Mouse (Mus musculus) CD8-positive naive resting alpha-beta T cell, adult 2 months (primary cell): Measurements from ENCODE around the gene Ccdc82.

ENCODE experiments used
- DNase-seq, 2 experiments: peaks; one replicate each; pipeline ENCODE4 v3.0.0; 2022; ENCODE audit warnings: low read depth in 2 of 2, low spot score in 2 of 2

Gene Ccdc82

DNA sequence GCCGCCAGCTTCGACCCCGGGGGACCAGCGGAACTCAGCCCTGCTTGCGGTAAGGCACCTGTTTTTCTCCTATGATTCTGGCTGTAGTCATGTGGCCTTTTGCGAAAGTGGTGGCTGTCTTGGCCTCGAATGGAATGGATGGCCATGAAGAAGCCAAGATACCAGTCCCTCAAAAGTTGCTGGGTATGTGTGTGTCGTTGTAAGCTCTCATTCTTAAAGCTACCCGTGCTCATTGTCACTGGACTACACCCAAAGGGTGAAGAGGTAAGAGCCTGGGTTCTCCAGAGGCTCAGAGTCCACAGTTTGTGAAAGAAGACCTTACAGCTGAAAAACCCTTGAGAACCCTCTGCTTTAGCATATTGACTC lies 51.7 kb downstream of the Ccdc82 start:
- no peak for DNase-seq

DNA sequence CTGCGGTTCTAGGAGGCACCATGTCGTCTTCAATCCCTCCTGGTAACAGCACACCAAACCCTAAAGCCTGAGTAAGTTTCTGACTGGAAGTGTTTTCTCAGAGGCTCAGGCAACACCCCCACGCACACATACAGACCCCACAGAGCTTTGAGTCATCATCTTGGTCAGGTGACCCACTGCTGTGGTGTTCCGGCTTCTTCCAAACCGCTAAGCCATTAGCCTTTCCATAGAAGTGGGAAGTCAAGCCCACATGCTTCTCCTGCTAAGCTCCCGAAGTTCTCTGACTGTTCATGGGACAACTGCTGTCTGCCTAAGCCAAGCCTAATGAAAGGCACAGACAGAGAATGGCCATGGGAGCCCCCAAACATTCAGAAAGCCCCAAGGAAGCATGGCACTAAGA lies 52.4 kb downstream of the Ccdc82 start:
- DNase-seq, result peak in 1 of 2 experiments; percentile 35

DNA sequence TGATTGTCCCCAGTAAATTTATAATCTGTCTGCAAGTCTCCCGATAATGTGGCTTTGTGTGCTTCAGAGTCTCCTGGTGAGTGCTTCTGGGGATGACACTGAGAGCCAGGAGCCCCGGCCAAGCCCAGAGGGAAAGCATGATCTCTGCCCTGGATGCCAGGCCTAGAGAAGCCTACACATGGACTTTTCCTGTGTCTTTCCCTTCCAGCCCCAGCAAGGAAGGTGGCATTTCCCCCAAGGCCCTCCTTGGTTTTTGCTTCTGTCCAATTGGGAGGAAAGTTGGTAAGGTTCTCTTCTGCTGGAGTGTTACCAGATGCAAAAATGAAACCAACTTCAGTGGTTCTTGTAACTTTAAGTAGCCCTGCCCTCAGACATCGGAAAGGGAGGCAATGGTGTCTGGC lies 53.3 kb downstream of the Ccdc82 start:
- peak in 1 of 2 experiments; percentile 16 for DNase-seq

- DNase-seq, result no peak
These were observed 54.4 kb downstream of the Ccdc82 start for GRCm38 (mm10) chr9:13300891-13301782.

- no peak for DNase-seq
These were observed 55.5 kb downstream of the Ccdc82 start for GRCm38 (mm10) chr9:13302183-13302825.

DNA sequence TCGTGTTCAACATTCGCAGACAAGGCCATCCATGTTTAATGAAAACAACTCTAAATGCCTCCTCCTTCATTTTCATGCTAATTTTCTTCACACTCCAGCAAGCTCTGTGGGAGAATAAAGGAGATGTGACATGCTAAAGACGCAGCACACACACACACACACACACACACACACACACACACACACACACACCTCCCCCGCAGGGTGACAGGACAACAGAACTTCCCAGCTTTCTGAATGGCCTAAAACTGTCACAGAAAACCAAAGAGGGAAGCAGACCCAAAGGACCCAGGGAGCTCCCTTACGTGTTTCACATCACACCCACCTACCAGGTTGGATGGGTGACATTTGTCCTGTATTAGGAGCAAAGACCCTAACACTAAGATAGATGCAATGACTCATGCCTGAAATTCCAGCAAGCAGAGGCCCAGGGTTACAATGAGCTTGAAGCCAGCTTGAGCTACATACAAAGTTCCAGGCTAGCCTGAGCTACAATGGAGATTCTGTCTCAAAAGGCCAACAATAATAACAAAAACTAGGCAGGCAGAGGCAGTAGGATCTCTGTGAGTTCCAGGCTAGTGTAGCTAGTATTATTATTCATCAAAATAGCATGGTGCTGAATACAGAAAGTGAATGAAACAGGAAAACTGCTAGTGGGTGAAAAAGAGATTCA lies 56.5 kb downstream of the Ccdc82 start:
- DNase-seq, result no peak

DNA sequence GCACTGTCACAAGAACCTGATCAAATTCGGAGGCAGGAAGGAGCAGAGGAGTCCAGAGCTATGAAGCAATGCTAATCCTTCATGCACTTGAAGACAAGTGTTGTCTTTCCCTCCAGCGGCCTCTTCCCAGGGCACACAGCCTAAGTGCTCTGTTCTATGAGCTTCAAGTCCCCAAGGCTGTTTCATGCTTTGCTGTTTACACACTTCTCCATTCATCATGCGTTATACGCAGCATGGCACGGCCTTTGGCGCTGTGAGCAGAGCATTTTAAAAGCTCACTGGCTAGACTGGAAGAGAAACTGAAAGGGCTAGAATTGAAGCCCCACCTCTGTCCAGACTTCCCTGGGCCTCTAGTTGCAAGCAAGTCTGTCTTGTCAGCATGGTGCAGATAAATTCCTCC lies 57.2 kb downstream of the Ccdc82 start:
- no peak for DNase-seq

DNA sequence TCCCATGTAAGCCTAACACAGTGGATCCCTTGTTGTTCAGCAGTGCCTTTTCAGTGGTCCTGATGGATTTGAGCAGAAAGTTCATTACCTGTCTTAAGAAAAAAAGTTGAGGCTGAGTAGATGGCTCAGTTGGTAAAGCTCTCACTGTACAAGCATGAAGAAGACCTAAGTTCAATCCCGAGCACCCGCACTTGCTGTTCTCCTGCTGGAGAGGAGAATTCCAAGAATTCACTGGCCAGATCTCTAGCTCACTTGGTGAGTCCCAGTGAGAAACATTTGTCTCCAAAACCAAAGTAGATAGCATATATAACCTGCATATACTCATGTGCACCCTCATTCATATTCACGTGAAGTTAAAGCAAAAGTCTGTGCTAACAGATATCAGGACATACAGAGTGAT lies 59.7 kb downstream of the Ccdc82 start:
- no peak for DNase-seq

DNA sequence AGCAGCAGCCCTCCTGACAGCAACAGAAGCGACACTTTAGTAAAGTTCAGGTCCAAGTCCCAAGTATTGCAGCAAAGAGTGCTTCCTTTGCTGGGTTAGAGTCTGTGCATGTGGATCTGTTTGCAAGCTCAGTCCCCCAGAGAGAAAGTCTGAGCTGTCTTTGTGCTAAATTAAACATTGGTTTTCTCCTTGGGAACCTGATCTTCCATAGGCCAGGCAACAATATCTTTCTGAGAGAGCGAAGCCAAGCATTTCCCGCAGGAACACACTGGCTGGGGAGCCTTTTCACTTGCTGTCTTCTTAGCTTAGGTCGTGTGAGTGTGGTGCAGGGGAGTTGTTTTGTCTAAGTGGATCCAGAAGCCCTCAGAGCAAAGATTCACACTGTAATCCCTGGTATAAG lies 60.5 kb downstream of the Ccdc82 start:
- DNase-seq, result no peak

- no peak for DNase-seq
These were observed 62.0 kb downstream of the Ccdc82 start for GRCm38 (mm10) chr9:13308718-13309117.

GRCm38 (mm10) chr9:13309807-13310206 lies 63.1 kb downstream of the Ccdc82 start:
- no peak for DNase-seq

GRCm38 (mm10) chr9:13310236-13310635 lies 63.5 kb downstream of the Ccdc82 start:
- no peak for DNase-seq

- DNase-seq, result no peak
These were observed 64.3 kb downstream of the Ccdc82 start for GRCm38 (mm10) chr9:13311094-13311493.

DNA sequence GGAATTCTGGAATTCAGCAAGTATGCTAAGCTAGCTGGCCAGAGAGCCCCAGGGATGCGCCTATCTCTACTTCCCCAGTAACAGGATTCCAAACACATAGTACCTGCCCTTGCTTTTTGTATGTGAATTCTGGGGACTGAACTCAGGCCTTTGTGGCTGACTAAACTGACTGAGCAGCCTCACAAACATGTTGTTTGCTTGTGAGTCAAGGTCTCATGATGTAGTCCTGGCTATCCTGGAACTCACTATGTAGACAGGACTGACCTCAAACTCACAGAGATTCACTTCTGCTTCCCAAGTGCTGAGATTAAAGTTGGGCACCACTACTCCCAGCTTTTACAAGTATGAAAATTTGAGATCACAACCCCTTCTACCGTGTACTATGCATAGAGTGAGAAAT lies 67.2 kb downstream of the Ccdc82 start:
- no peak for DNase-seq

DNA sequence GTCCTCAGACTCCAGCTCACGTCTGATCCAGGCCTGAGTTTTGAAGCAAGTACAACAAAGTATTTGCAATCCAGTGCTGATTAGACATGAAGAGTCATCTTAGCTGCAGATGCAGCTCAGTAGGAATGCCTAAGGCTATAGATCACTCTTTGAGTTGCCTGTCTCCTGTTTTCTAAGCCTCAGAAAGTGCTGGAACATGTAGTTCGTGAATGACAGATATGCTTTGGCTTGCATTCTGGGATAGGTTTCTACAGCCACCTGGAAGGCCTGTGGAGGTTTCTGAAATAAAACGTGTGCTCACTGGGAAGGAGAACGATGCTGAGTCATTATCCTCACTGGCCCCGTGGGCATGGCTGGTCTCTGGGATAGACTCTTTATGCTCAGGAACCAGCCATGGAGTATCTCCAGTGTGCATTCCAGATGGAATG lies 67.8 kb downstream of the Ccdc82 start:
- no peak for DNase-seq

- no peak for DNase-seq
These were observed 68.6 kb downstream of the Ccdc82 start for GRCm38 (mm10) chr9:13315393-13315792.

DNA sequence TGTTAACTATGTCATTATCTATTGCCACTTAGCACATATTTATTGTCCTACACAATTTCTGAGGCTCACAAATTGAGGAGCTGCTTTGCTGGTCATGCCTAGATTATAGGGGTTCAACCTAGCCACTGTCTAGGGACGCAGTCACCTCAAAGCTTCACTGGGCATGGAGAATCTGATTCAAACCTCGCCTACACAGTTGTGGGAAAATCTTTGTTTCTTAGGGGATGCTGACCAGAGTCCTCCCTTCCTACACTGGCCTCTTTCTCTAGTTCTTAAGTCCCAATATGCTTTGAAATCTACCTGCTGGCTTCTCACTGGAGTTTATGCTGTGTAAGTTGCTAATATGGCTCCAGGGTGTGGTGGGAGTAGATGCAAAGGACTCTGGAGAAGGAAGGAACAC lies 72.8 kb downstream of the Ccdc82 start:
- no peak for DNase-seq

- DNase-seq, result no peak
These were observed 74.1 kb downstream of the Ccdc82 start for GRCm38 (mm10) chr9:13320800-13321364.

DNA sequence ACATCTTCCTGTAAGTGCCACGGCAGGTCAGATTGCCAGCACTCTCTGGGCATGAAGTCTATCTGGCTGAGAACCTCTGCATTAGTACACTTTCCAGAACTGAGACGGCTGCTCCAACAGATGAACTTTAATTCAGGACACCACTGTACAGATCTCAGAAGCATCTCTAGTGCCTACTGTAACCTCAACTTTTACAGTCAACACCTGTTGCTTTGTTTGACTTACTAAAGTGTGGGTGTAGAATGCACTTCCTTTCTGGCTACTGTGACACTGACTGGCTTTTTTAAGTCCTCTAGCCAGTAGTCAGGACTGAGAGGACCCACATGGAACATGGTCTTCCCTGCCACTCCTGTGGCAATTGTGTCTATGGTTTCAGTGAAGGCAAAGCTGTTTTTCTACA lies 76.3 kb downstream of the Ccdc82 start:
- DNase-seq, result peak in 1 of 2 experiments; percentile 34

- peak; percentile 20 to 51 for DNase-seq
These were observed 76.9 kb downstream of the Ccdc82 start for GRCm38 (mm10) chr9:13323612-13324011.
